Mouse (Mus musculus): Measurements from ENCODE around the gene Mrtfa. TPM values are rescaled to one million over a fixed set of nuclear protein-coding genes. Genes with fewer than 3 reads are reported as not detected.
"Not testable (repeated sequence)": the region's sequence is repeated elsewhere in the genome, so short reads cannot be mapped to it uniquely, and the experiment has no call there.

Mrtfa gene
- polyA plus RNA-seq, 1 experiment from 2014 or later, result 14.7 TPM

GRCm38 (mm10) chr15:81229791-81230190 is 39.2 kb upstream of the Mrtfa start:
- H3K9ac ChIP-seq (ENCODE audit: low read length), result no peak overlapping the region
- H3K4me3 ChIP-seq (ENCODE audit: control insufficient read depth in 1 of 2, insufficient read depth in 1 of 2, low read depth in 1 of 2, low read length in 2 of 2), result no peak overlapping the region
- peaks cover 1% of the 10 kb centered on the region for H3K27me3 ChIP-seq (ENCODE audit: control insufficient read depth, insufficient read depth, low read length)
- H3K9me3 ChIP-seq (ENCODE audit: control insufficient read depth, low read length), result no peaks in the 10 kb centered on the region
- no peaks in the 10 kb centered on the region; a peak in 1 of 4 replicates for H3K4me1 ChIP-seq (ENCODE audit: control insufficient read depth in 2 of 2, insufficient read depth in 2 of 2, low read length in 2 of 2)
- H3K27ac ChIP-seq (replicated peaks in 1 of 2; ENCODE audit: control insufficient read depth in 1 of 2, insufficient read depth in 1 of 2, low read depth in 2 of 2, low read length in 2 of 2), result no peak overlapping the region
- H3K4me2 ChIP-seq (ENCODE audit: low read length), result no peak overlapping the region
- WGBS, result 70% methylated on average over 3 of the region's 3 CpGs
- no peaks in the 10 kb centered on the region for H3K36me3 ChIP-seq (ENCODE audit: control insufficient read depth, insufficient read depth, low read length)
- no peak for ATAC-seq (ENCODE audit: insufficient number of reproducible peaks, insufficient read depth, low FRiP score, low read depth)

- WGBS, result 78% methylated on average over 3 of the region's 3 CpGs
- Histone ChIP-seq H3K4me3 (ENCODE audit: control insufficient read depth in 1 of 2, insufficient read depth in 1 of 2, low read depth in 1 of 2, low read length in 2 of 2) (no peak overlapping the region), H3K9ac (ENCODE audit: low read length) (no peak overlapping the region), H3K4me2 (ENCODE audit: low read length) (no peak overlapping the region), H3K36me3 (ENCODE audit: control insufficient read depth, insufficient read depth, low read length) (no peaks in the 10 kb centered on the region), H3K9me3 (ENCODE audit: control insufficient read depth, low read length) (no peaks in the 10 kb centered on the region), H3K27ac (replicated peaks in 1 of 2; ENCODE audit: control insufficient read depth in 1 of 2, insufficient read depth in 1 of 2, low read depth in 2 of 2, low read length in 2 of 2) (no peak overlapping the region), H3K27me3 (ENCODE audit: control insufficient read depth, insufficient read depth, low read length) (no peaks in the 10 kb centered on the region; the same call in 1 of the 2 replicates), H3K4me1 (ENCODE audit: control insufficient read depth in 2 of 2, insufficient read depth in 2 of 2, low read length in 2 of 2) (no peaks in the 10 kb centered on the region)
- ATAC-seq (ENCODE audit: insufficient number of reproducible peaks, insufficient read depth, low FRiP score, low read depth), result no peak
Observed at GRCm38 (mm10) chr15:81228258-81228657, 37.7 kb upstream of the Mrtfa start.

GRCm38 (mm10) chr15:81227275-81227674 is 36.7 kb upstream of the Mrtfa start:
- no peak overlapping the region for H3K27ac ChIP-seq (replicated peaks in 1 of 2; ENCODE audit: control insufficient read depth in 1 of 2, insufficient read depth in 1 of 2, low read depth in 2 of 2, low read length in 2 of 2)
- no peaks in the 10 kb centered on the region for H3K9me3 ChIP-seq (ENCODE audit: control insufficient read depth, low read length)
- 79% methylated on average over 3 of the region's 3 CpGs for WGBS
- H3K9ac ChIP-seq (ENCODE audit: low read length), result no peak overlapping the region
- H3K4me2 ChIP-seq (ENCODE audit: low read length), result no peak overlapping the region
- no peaks in the 10 kb centered on the region; the same call in 1 of the 2 replicates for H3K27me3 ChIP-seq (ENCODE audit: control insufficient read depth, insufficient read depth, low read length)
- ATAC-seq (ENCODE audit: insufficient number of reproducible peaks, insufficient read depth, low FRiP score, low read depth), result no peak
- H3K36me3 ChIP-seq (ENCODE audit: control insufficient read depth, insufficient read depth, low read length), result no peaks in the 10 kb centered on the region
- no peaks in the 10 kb centered on the region for H3K4me1 ChIP-seq (ENCODE audit: control insufficient read depth in 2 of 2, insufficient read depth in 2 of 2, low read length in 2 of 2)
- no peak overlapping the region for H3K4me3 ChIP-seq (ENCODE audit: control insufficient read depth in 1 of 2, insufficient read depth in 1 of 2, low read depth in 1 of 2, low read length in 2 of 2)

- Histone ChIP-seq H3K27ac (replicated peaks in 1 of 2; ENCODE audit: control insufficient read depth in 1 of 2, insufficient read depth in 1 of 2, low read depth in 2 of 2, low read length in 2 of 2) (no peak overlapping the region), H3K27me3 (ENCODE audit: control insufficient read depth, insufficient read depth, low read length) (no peaks in the 10 kb centered on the region; the same call in 1 of the 2 replicates), H3K9me3 (ENCODE audit: control insufficient read depth, low read length) (no peaks in the 10 kb centered on the region), H3K36me3 (ENCODE audit: control insufficient read depth, insufficient read depth, low read length) (no peaks in the 10 kb centered on the region), H3K4me3 (ENCODE audit: control insufficient read depth in 1 of 2, insufficient read depth in 1 of 2, low read depth in 1 of 2, low read length in 2 of 2) (no peak overlapping the region), H3K4me2 (ENCODE audit: low read length) (no peak overlapping the region), H3K9ac (ENCODE audit: low read length) (no peak overlapping the region), H3K4me1 (ENCODE audit: control insufficient read depth in 2 of 2, insufficient read depth in 2 of 2, low read length in 2 of 2) (no peaks in the 10 kb centered on the region)
- 72% methylated on average over 4 of the region's 4 CpGs for WGBS
- ATAC-seq (ENCODE audit: insufficient number of reproducible peaks, insufficient read depth, low FRiP score, low read depth), result no peak
Observed at GRCm38 (mm10) chr15:81226796-81227195, 36.2 kb upstream of the Mrtfa start.

- Histone ChIP-seq H3K4me3 (ENCODE audit: control insufficient read depth in 1 of 2, insufficient read depth in 1 of 2, low read depth in 1 of 2, low read length in 2 of 2) (no peak overlapping the region), H3K4me2 (ENCODE audit: low read length) (no peak overlapping the region), H3K9ac (ENCODE audit: low read length) (no peak overlapping the region), H3K27ac (replicated peaks in 1 of 2; ENCODE audit: control insufficient read depth in 1 of 2, insufficient read depth in 1 of 2, low read depth in 2 of 2, low read length in 2 of 2) (no peak overlapping the region), H3K9me3 (ENCODE audit: control insufficient read depth, low read length) (no peaks in the 10 kb centered on the region), H3K4me1 (ENCODE audit: control insufficient read depth in 2 of 2, insufficient read depth in 2 of 2, low read length in 2 of 2) (no peaks in the 10 kb centered on the region), H3K27me3 (ENCODE audit: control insufficient read depth, insufficient read depth, low read length) (no peaks in the 10 kb centered on the region), H3K36me3 (ENCODE audit: control insufficient read depth, insufficient read depth, low read length) (no peaks in the 10 kb centered on the region)
- ATAC-seq (ENCODE audit: insufficient number of reproducible peaks, insufficient read depth, low FRiP score, low read depth), result no peak
- WGBS, result 71% methylated on average over 6 of the region's 6 CpGs
Observed at GRCm38 (mm10) chr15:81225732-81226131, 35.2 kb upstream of the Mrtfa start.

- Histone ChIP-seq H3K9ac (ENCODE audit: low read length) (no peak overlapping the region), H3K4me1 (ENCODE audit: control insufficient read depth in 2 of 2, insufficient read depth in 2 of 2, low read length in 2 of 2) (no peaks in the 10 kb centered on the region), H3K27me3 (ENCODE audit: control insufficient read depth, insufficient read depth, low read length) (no peaks in the 10 kb centered on the region), H3K36me3 (ENCODE audit: control insufficient read depth, insufficient read depth, low read length) (no peaks in the 10 kb centered on the region), H3K4me3 (ENCODE audit: control insufficient read depth in 1 of 2, insufficient read depth in 1 of 2, low read depth in 1 of 2, low read length in 2 of 2) (no peak overlapping the region), H3K27ac (replicated peaks in 1 of 2; ENCODE audit: control insufficient read depth in 1 of 2, insufficient read depth in 1 of 2, low read depth in 2 of 2, low read length in 2 of 2) (no peak overlapping the region), H3K4me2 (ENCODE audit: low read length) (no peak overlapping the region), H3K9me3 (ENCODE audit: control insufficient read depth, low read length) (no peaks in the 10 kb centered on the region)
- ATAC-seq (ENCODE audit: insufficient number of reproducible peaks, insufficient read depth, low FRiP score, low read depth), result no peak
- WGBS, result 92% methylated on average over 10 of the region's 10 CpGs
Observed at GRCm38 (mm10) chr15:81225016-81225415, 34.5 kb upstream of the Mrtfa start.

GRCm38 (mm10) chr15:81221446-81221845 is 30.9 kb upstream of the Mrtfa start:
- ATAC-seq (ENCODE audit: insufficient number of reproducible peaks, insufficient read depth, low FRiP score, low read depth), result no peak; the same call in 1 of the 2 replicates
- H3K4me2 ChIP-seq (ENCODE audit: low read length), result no peak overlapping the region
- 46% methylated on average over 6 of the region's 6 CpGs for WGBS

GRCm38 (mm10) chr15:81220051-81220450 is 29.5 kb upstream of the Mrtfa start:
- not testable (repeated sequence) for H3K4me3 ChIP-seq (ENCODE audit: control insufficient read depth in 1 of 2, insufficient read depth in 1 of 2, low read depth in 1 of 2, low read length in 2 of 2); H3K27me3 ChIP-seq (ENCODE audit: control insufficient read depth, insufficient read depth, low read length); H3K4me1 ChIP-seq (ENCODE audit: control insufficient read depth in 2 of 2, insufficient read depth in 2 of 2, low read length in 2 of 2); ATAC-seq (ENCODE audit: insufficient number of reproducible peaks, insufficient read depth, low FRiP score, low read depth); H3K27ac ChIP-seq (replicated peaks in 1 of 2; ENCODE audit: control insufficient read depth in 1 of 2, insufficient read depth in 1 of 2, low read depth in 2 of 2, low read length in 2 of 2); H3K4me2 ChIP-seq (ENCODE audit: low read length); H3K36me3 ChIP-seq (ENCODE audit: control insufficient read depth, insufficient read depth, low read length); H3K9me3 ChIP-seq (ENCODE audit: control insufficient read depth, low read length); H3K9ac ChIP-seq (ENCODE audit: low read length)
- 60% methylated on average over 8 of the region's 8 CpGs for whole genome bisulfite sequencing

More at GRCm38 (mm10) chr15:81221446-81221845, 30.9 kb upstream of the Mrtfa start:
- Histone ChIP-seq H3K9me3 (ENCODE audit: control insufficient read depth, low read length) (no peaks in the 10 kb centered on the region), H3K36me3 (ENCODE audit: control insufficient read depth, insufficient read depth, low read length) (no peaks in the 10 kb centered on the region), H3K4me1 (ENCODE audit: control insufficient read depth in 2 of 2, insufficient read depth in 2 of 2, low read length in 2 of 2) (no peaks in the 10 kb centered on the region), H3K4me3 (ENCODE audit: control insufficient read depth in 1 of 2, insufficient read depth in 1 of 2, low read depth in 1 of 2, low read length in 2 of 2) (no peak overlapping the region), H3K9ac (ENCODE audit: low read length) (no peak overlapping the region), H3K27me3 (ENCODE audit: control insufficient read depth, insufficient read depth, low read length) (no peaks in the 10 kb centered on the region), H3K27ac (replicated peaks in 1 of 2; ENCODE audit: control insufficient read depth in 1 of 2, insufficient read depth in 1 of 2, low read depth in 2 of 2, low read length in 2 of 2) (no peak overlapping the region)

All from heart, embryonic 14.5 days (tissue).